Mouse (Mus musculus): ENCODE results near the gene Tulp2. TPM values are rescaled to one million over a fixed set of nuclear protein-coding genes. Genes with fewer than 3 reads are reported as not detected.

Tulp2 gene
- polyA plus RNA-seq, 1 experiment from 2014 or later: 1.5 TPM

GRCm38 (mm10) chr7:45555787-45556186 lies 74.1 kb downstream of the Tulp2 start:
- no peak overlapping the region for H3K9ac ChIP-seq (ENCODE audit: low read depth, low read length)

GRCm38 (mm10) chr7:45558907-45559306 lies 77.2 kb downstream of the Tulp2 start:
- H3K4me2 ChIP-seq: no peak overlapping the region
- no peak overlapping the region for H3K27ac ChIP-seq (ENCODE audit: low read depth, low read length)
- H3K9me3 ChIP-seq (replicated peaks; ENCODE audit: control insufficient read depth, low read length): no peaks in the 10 kb centered on the region
- no peaks in the 10 kb centered on the region for H3K36me3 ChIP-seq (ENCODE audit: control insufficient read depth, insufficient read depth, low read length)
- no peak overlapping the region for H3K9ac ChIP-seq (ENCODE audit: low read depth, low read length)
- peaks cover 11% of the 10 kb centered on the region for H3K4me1 ChIP-seq (ENCODE audit: control insufficient read depth, insufficient read depth, low read length)
- H3K4me3 ChIP-seq (ENCODE audit: low read depth, low read length): no peak overlapping the region
- H3K27me3 ChIP-seq (ENCODE audit: control insufficient read depth, insufficient read depth, low read length): no peaks in the 10 kb centered on the region
- 49% methylated on average over 6 of the region's 6 CpGs for WGBS (ENCODE audit: insufficient replicate concordance)
- ATAC-seq (replicated peaks; ENCODE audit: insufficient number of reproducible peaks, low FRiP score, low TSS enrichment): no peak

More at GRCm38 (mm10) chr7:45555787-45556186, 74.1 kb downstream of the Tulp2 start:
- ATAC-seq (replicated peaks; ENCODE audit: insufficient number of reproducible peaks, low FRiP score, low TSS enrichment): no peak
- no peaks in the 10 kb centered on the region for H3K36me3 ChIP-seq (ENCODE audit: control insufficient read depth, insufficient read depth, low read length)
- no peaks in the 10 kb centered on the region for H3K9me3 ChIP-seq (replicated peaks; ENCODE audit: control insufficient read depth, low read length)
- 18% methylated on average over 8 of the region's 8 CpGs for WGBS (ENCODE audit: insufficient replicate concordance)
- H3K4me2 ChIP-seq: no peak overlapping the region; the same call in 1 of the 2 replicates
- H3K27ac ChIP-seq (ENCODE audit: low read depth, low read length): no peak overlapping the region
- H3K27me3 ChIP-seq (ENCODE audit: control insufficient read depth, insufficient read depth, low read length): no peaks in the 10 kb centered on the region
- no peak overlapping the region for H3K4me3 ChIP-seq (ENCODE audit: low read depth, low read length)
- H3K4me1 ChIP-seq (ENCODE audit: control insufficient read depth, insufficient read depth, low read length): no peaks in the 10 kb centered on the region

GRCm38 (mm10) chr7:45560241-45560640 lies 78.6 kb downstream of the Tulp2 start:
- Histone ChIP-seq H3K4me2 (no peak overlapping the region), H3K27ac (ENCODE audit: low read depth, low read length) (no peak overlapping the region)
- 75% methylated on average over 7 of the region's 7 CpGs for WGBS (ENCODE audit: insufficient replicate concordance)

GRCm38 (mm10) chr7:45560843-45561623 lies 79.4 kb downstream of the Tulp2 start:
- no peak for ATAC-seq (replicated peaks; ENCODE audit: insufficient number of reproducible peaks, low FRiP score, low TSS enrichment)
- Histone ChIP-seq H3K4me3 (ENCODE audit: low read depth, low read length) (no peak overlapping the region), H3K9ac (ENCODE audit: low read depth, low read length) (peak overlapping the region; percentile 30; the same call in 1 of the 2 replicates), H3K9me3 (replicated peaks; ENCODE audit: control insufficient read depth, low read length) (no peaks in the 10 kb centered on the region), H3K4me1 (ENCODE audit: control insufficient read depth, insufficient read depth, low read length) (peaks cover 11% of the 10 kb centered on the region), H3K27me3 (ENCODE audit: control insufficient read depth, insufficient read depth, low read length) (no peaks in the 10 kb centered on the region), H3K4me2 (peak overlapping the region; percentile 37), H3K36me3 (ENCODE audit: control insufficient read depth, insufficient read depth, low read length) (no peaks in the 10 kb centered on the region), H3K27ac (ENCODE audit: low read depth, low read length) (no peak overlapping the region)
- WGBS (ENCODE audit: insufficient replicate concordance): 23% methylated on average over 17 of the region's 17 CpGs

More at GRCm38 (mm10) chr7:45560241-45560640, 78.6 kb downstream of the Tulp2 start:
- no peak for ATAC-seq (replicated peaks; ENCODE audit: insufficient number of reproducible peaks, low FRiP score, low TSS enrichment)
- H3K9ac ChIP-seq (ENCODE audit: low read depth, low read length): no peak overlapping the region
- peaks cover 11% of the 10 kb centered on the region for H3K4me1 ChIP-seq (ENCODE audit: control insufficient read depth, insufficient read depth, low read length)
- H3K9me3 ChIP-seq (replicated peaks; ENCODE audit: control insufficient read depth, low read length): no peaks in the 10 kb centered on the region
- no peaks in the 10 kb centered on the region for H3K27me3 ChIP-seq (ENCODE audit: control insufficient read depth, insufficient read depth, low read length)
- H3K4me3 ChIP-seq (ENCODE audit: low read depth, low read length): no peak overlapping the region
- H3K36me3 ChIP-seq (ENCODE audit: control insufficient read depth, insufficient read depth, low read length): no peaks in the 10 kb centered on the region

- 47% methylated on average over 12 of the region's 12 CpGs for WGBS (ENCODE audit: insufficient replicate concordance)
- Histone ChIP-seq H3K4me1 (ENCODE audit: control insufficient read depth, insufficient read depth, low read length) (peaks cover 11% of the 10 kb centered on the region), H3K27ac (ENCODE audit: low read depth, low read length) (no peak overlapping the region)
Measured at GRCm38 (mm10) chr7:45561624-45562520, 80.2 kb downstream of the Tulp2 start.

GRCm38 (mm10) chr7:45564811-45565210 lies 83.1 kb downstream of the Tulp2 start:
- Histone ChIP-seq H3K9me3 (replicated peaks; ENCODE audit: control insufficient read depth, low read length) (no peaks in the 10 kb centered on the region), H3K36me3 (ENCODE audit: control insufficient read depth, insufficient read depth, low read length) (no peaks in the 10 kb centered on the region), H3K4me3 (ENCODE audit: low read depth, low read length) (no peak overlapping the region), H3K27me3 (ENCODE audit: control insufficient read depth, insufficient read depth, low read length) (no peaks in the 10 kb centered on the region), H3K4me2 (no peak overlapping the region), H3K9ac (ENCODE audit: low read depth, low read length) (no peak overlapping the region), H3K27ac (ENCODE audit: low read depth, low read length) (no peak overlapping the region), H3K4me1 (ENCODE audit: control insufficient read depth, insufficient read depth, low read length) (peaks cover 20% of the 10 kb centered on the region)
- no peak for ATAC-seq (replicated peaks; ENCODE audit: insufficient number of reproducible peaks, low FRiP score, low TSS enrichment)
- 54% methylated on average over 2 of the region's 2 CpGs for WGBS (ENCODE audit: insufficient replicate concordance)

More at GRCm38 (mm10) chr7:45561624-45562520, 80.2 kb downstream of the Tulp2 start:
- 0 out of 2 replicates have a peak, but pooled peaks have one; percentile 19 for ATAC-seq (replicated peaks; ENCODE audit: insufficient number of reproducible peaks, low FRiP score, low TSS enrichment)
- Histone ChIP-seq H3K27me3 (ENCODE audit: control insufficient read depth, insufficient read depth, low read length) (no peaks in the 10 kb centered on the region), H3K9ac (ENCODE audit: low read depth, low read length) (peak overlapping the region; percentile 30; the same call in 1 of the 2 replicates), H3K36me3 (ENCODE audit: control insufficient read depth, insufficient read depth, low read length) (no peaks in the 10 kb centered on the region), H3K4me3 (ENCODE audit: low read depth, low read length) (0 out of 2 replicates have a peak overlapping the region, but pooled peaks have one; percentile 0), H3K4me2 (peak overlapping the region; percentile 29), H3K9me3 (replicated peaks; ENCODE audit: control insufficient read depth, low read length) (no peaks in the 10 kb centered on the region)

- H3K9me3 ChIP-seq (replicated peaks; ENCODE audit: control insufficient read depth, low read length): no peaks in the 10 kb centered on the region
- H3K27me3 ChIP-seq (ENCODE audit: control insufficient read depth, insufficient read depth, low read length): no peaks in the 10 kb centered on the region
- H3K4me2 ChIP-seq: no peak overlapping the region
- no peak for ATAC-seq (replicated peaks; ENCODE audit: insufficient number of reproducible peaks, low FRiP score, low TSS enrichment)
- H3K36me3 ChIP-seq (ENCODE audit: control insufficient read depth, insufficient read depth, low read length): no peaks in the 10 kb centered on the region
- WGBS (ENCODE audit: insufficient replicate concordance): 85% methylated on average over 9 of the region's 9 CpGs
- H3K27ac ChIP-seq (ENCODE audit: low read depth, low read length): no peak overlapping the region
- H3K9ac ChIP-seq (ENCODE audit: low read depth, low read length): no peak overlapping the region
- H3K4me1 ChIP-seq (ENCODE audit: control insufficient read depth, insufficient read depth, low read length): peaks cover 20% of the 10 kb centered on the region
- no peak overlapping the region for H3K4me3 ChIP-seq (ENCODE audit: low read depth, low read length)
Measured at GRCm38 (mm10) chr7:45565446-45565845, 83.8 kb downstream of the Tulp2 start.

- Histone ChIP-seq H3K4me3 (ENCODE audit: low read depth, low read length) (no peak overlapping the region), H3K4me2 (peak overlapping the region; percentile 81), H3K27ac (ENCODE audit: low read depth, low read length) (peak overlapping the region; percentile 82), H3K27me3 (ENCODE audit: control insufficient read depth, insufficient read depth, low read length) (no peaks in the 10 kb centered on the region), H3K9me3 (replicated peaks; ENCODE audit: control insufficient read depth, low read length) (no peaks in the 10 kb centered on the region), H3K36me3 (ENCODE audit: control insufficient read depth, insufficient read depth, low read length) (no peaks in the 10 kb centered on the region), H3K9ac (ENCODE audit: low read depth, low read length) (0 out of 2 replicates have a peak overlapping the region, but pooled peaks have one; percentile 10), H3K4me1 (ENCODE audit: control insufficient read depth, insufficient read depth, low read length) (peaks cover 22% of the 10 kb centered on the region)
- WGBS (ENCODE audit: insufficient replicate concordance): 72% methylated on average over 8 of the region's 8 CpGs
- ATAC-seq (replicated peaks; ENCODE audit: insufficient number of reproducible peaks, low FRiP score, low TSS enrichment): no peak
Measured at GRCm38 (mm10) chr7:45567112-45567779, 85.6 kb downstream of the Tulp2 start.

Measured in heart, embryonic 11.5 days (tissue).